Mouse (Mus musculus) heart, adult 2 months (tissue): ENCODE data around the gene Sec22b. TPM values are rescaled to one million over a fixed set of nuclear protein-coding genes. Genes with fewer than 3 reads are reported as not detected.

ENCODE experiments used
- DNase-seq, 2 experiments: peaks; one replicate each; pipeline ENCODE4 v3.0.0; 2021
- H3K27ac ChIP-seq: fragments of 200-600 bp; 2 replicates; pipeline ENCODE4 v1.8.1; 2022
- H3K27me3 ChIP-seq: fragments of 200-500 bp; 2 replicates; pipeline ENCODE4 v1.6.1; 2012; ENCODE audit warnings: mild to moderate bottlenecking, low read length, inconsistent platforms, mixed read lengths; ENCODE audit not compliant: control insufficient read depth, insufficient read depth
- H3K36me3 ChIP-seq: fragments of 200-500 bp; 2 replicates; pipeline ENCODE4 v1.6.1; 2012; ENCODE audit warnings: low read length, inconsistent platforms; ENCODE audit not compliant: control insufficient read depth, insufficient read depth
- H3K4me1 ChIP-seq: fragments of 200-500 bp; 2 replicates; pipeline ENCODE4 v1.6.1; 2011; ENCODE audit warnings: low read length; ENCODE audit not compliant: control insufficient read depth, insufficient read depth
- H3K4me3 ChIP-seq: fragments of 200-600 bp; 2 replicates; pipeline ENCODE4 v1.8.1; 2022
- H3K79me2 ChIP-seq: fragments of 200-500 bp; replicated peaks from 2 replicates; pipeline ENCODE4 v1.6.1; 2012; ENCODE audit warnings: mild to moderate bottlenecking, inconsistent platforms, low read length, moderate library complexity, mixed read lengths; ENCODE audit not compliant: control insufficient read depth, insufficient read depth
- H3K9ac ChIP-seq: fragments of 200-500 bp; 2 replicates; pipeline ENCODE4 v1.6.1; 2012; ENCODE audit warnings: low read depth, mild to moderate bottlenecking, control low read depth, inconsistent platforms, low read length, mixed read lengths
- CTCF ChIP-seq: fragments of 200-600 bp; IDR thresholded peaks from 2 replicates; pipeline ENCODE4 v1.8.1; 2022; ENCODE audit warnings: antibody characterized with exemption, mild to moderate bottlenecking, moderate library complexity
- EP300 ChIP-seq: fragments of 200-500 bp; IDR thresholded peaks from 2 replicates; pipeline ENCODE4 v1.6.1; 2011; ENCODE audit warnings: low read depth, low read length, control low read depth; ENCODE audit not compliant: insufficient read depth
- POLR2A ChIP-seq: fragments of 200-500 bp; IDR thresholded peaks from 2 replicates; pipeline ENCODE4 v1.6.1; 2011; ENCODE audit warnings: mild to moderate bottlenecking, low read depth, low read length, control low read depth; ENCODE audit not compliant: insufficient read depth
- WGBS: fragments of 180-500 bp; shearing (Covaris S2); methylation state at CpG from one replicate; pipeline ENCODE4 v1.1.7; 2018; 5-methylcytosine and 5-hydroxymethylcytosine counted together
- intact Hi-C: fragments of 180-260 bp; cut with DNase I; formaldehyde crosslinking; loops from one replicate; pipeline ENCODE4 v1.15.1; 2025
- polyA plus RNA-seq: library from polyadenylated mRNA; depleted of rRNA; stranded (reverse); fragments of >200 nt; gene quantifications from 2 replicates; pipeline ENCODE4 v1.2.3, GENCODE M21; 2012
- total RNA-seq, 2 experiments: library from RNA; stranded (reverse); gene quantifications; 2 replicates each; pipeline ENCODE4 v1.2.3; 2021

The Sec22b gene
- total and polyA plus RNA-seq, 3 experiments: 17.6 to 51.8 (median 44.9) TPM

DNA sequence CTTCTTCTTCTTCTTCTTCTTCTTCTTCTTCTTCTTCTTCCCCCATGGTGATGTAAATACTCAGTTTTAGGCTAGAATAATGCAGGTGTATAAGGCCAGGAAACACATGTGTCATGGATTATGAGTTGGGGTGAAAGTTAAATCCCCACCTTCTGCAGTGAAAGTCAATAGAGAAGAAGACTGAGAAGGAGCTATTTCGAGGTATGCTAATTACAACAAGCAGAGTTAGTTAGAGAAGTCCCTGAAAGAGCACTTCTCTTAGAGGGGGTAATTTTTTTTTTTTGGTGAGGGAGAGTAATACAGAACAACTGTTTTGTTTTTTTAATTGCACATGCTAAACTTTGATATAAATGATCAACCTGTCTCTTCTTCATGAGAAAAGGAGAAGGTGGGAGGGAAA is 55.9 kb downstream of the Sec22b start:
- WGBS: 81% methylated on average over 1 of the region's 1 CpGs
- H3K4me1 ChIP-seq: no peaks in the 10 kb centered on the region
- no peak overlapping the region for H3K4me3 ChIP-seq
- no peaks in the 10 kb centered on the region for H3K27me3 ChIP-seq
- H3K79me2 ChIP-seq: no peaks in the 10 kb centered on the region
- TF ChIP-seq POLR2A: no peak
- no peak for TF ChIP-seq EP300
- no peak for TF ChIP-seq CTCF
- DNase-seq: no peak
- no peak overlapping the region for H3K27ac ChIP-seq
- H3K36me3 ChIP-seq: no peaks in the 10 kb centered on the region
- intact Hi-C loops: no loop called here
- no peak overlapping the region for H3K9ac ChIP-seq

DNA sequence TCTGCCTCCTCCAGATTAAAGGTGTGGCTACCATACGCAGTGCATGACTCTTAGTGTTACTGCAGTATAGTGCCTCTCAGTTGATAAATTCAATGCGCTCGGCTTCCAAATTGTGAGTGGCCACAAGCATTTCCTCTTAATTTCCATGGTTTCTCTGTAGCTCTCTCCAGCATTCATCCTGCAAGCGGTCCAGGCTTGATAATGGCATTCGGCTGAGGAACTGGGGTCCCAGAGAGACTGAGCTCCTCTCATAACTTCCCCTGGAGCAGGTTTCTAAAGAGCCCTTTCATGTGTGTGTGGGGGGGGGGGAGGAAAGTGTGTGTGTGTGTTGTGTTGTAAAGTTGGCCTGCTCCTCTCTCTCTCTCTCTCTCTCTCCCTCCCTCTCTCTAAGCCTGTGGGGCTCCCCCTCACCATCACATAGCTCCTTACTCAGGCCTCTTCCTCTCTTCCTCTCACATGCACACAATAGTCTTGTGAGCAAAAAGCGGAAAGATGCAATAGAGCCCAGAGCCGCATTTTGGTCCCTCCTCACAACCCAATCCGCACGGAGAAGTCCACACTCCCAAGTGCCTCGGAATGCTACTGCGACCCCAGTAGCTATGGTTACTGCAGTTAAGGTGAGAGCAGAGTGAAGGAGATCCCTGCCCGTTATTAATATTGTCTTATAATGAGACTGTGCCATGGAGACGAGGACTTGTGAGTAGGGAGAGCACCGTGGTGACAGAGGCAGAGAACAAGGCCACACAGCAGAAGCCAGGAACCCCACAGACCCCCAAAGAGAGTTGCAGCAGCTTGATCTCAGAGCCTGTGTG is 60.0 kb downstream of the Sec22b start:
- no peak for TF ChIP-seq CTCF
- TF ChIP-seq EP300: no peak
- TF ChIP-seq POLR2A: no peak
- no peaks in the 10 kb centered on the region for H3K27me3 ChIP-seq
- intact Hi-C loops: no loop called here
- H3K4me1 ChIP-seq: peaks cover 4% of the 10 kb centered on the region
- no peaks in the 10 kb centered on the region for H3K79me2 ChIP-seq
- H3K27ac ChIP-seq: no peak overlapping the region
- WGBS: 74% methylated on average over 14 of the region's 14 CpGs
- no peak overlapping the region for H3K4me3 ChIP-seq
- no peak for DNase-seq
- H3K36me3 ChIP-seq: no peaks in the 10 kb centered on the region
- H3K9ac ChIP-seq: no peak overlapping the region

DNA sequence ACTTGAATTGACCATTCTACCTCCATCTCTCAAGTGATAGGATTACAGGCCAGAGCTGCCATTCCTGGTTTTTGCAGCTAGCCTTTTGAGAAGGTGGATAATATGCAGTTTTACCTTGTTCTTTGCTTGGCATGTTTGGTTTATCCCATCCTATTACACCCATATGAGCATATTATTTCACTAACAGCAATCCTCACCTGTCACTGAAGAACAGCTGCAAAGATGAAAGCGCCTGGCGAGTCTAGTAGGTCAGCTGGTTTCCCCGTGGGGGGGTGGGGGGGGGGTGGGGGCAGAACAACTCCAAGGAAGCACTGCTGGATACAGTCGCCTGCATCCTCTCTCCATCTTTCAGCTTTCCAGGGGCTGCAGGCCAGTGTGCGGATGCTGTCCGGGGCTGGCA is 61.0 kb downstream of the Sec22b start:
- Histone ChIP-seq H3K27me3 (no peaks in the 10 kb centered on the region), H3K4me1 (peaks cover 4% of the 10 kb centered on the region), H3K27ac (no peak overlapping the region), H3K9ac (no peak overlapping the region), H3K4me3 (no peak overlapping the region), H3K36me3 (no peaks in the 10 kb centered on the region), H3K79me2 (no peaks in the 10 kb centered on the region)
- TF ChIP-seq POLR2A (no peak), EP300 (no peak), CTCF (no peak)
- 60% methylated on average over 6 of the region's 6 CpGs for WGBS
- intact Hi-C loops: no loop called here
- no peak for DNase-seq

GRCm38 (mm10) chr3:97964878-97965353 is 63.9 kb downstream of the Sec22b start:
- WGBS: 38% methylated on average over 14 of the region's 14 CpGs
- DNase-seq: peak; percentile 46 to 69
- no peaks in the 10 kb centered on the region for H3K79me2 ChIP-seq
- H3K4me1 ChIP-seq: peaks cover 4% of the 10 kb centered on the region
- H3K9ac ChIP-seq: no peak overlapping the region
- no peak overlapping the region for H3K4me3 ChIP-seq
- H3K36me3 ChIP-seq: no peaks in the 10 kb centered on the region
- TF ChIP-seq POLR2A (no peak), CTCF (no peak), EP300 (no peak)
- intact Hi-C loops: no loop called here
- H3K27ac ChIP-seq: no peak overlapping the region
- no peaks in the 10 kb centered on the region for H3K27me3 ChIP-seq

- H3K27me3 ChIP-seq: no peaks in the 10 kb centered on the region
- H3K27ac ChIP-seq: no peak overlapping the region
- no peak for DNase-seq
- WGBS: 69% methylated on average over 2 of the region's 2 CpGs
- intact Hi-C loops: no loop called here
- H3K36me3 ChIP-seq: no peaks in the 10 kb centered on the region
- H3K4me3 ChIP-seq: no peak overlapping the region
- no peaks in the 10 kb centered on the region for H3K79me2 ChIP-seq
- H3K4me1 ChIP-seq: peaks cover 4% of the 10 kb centered on the region
- no peak overlapping the region for H3K9ac ChIP-seq
- no peak for TF ChIP-seq CTCF
Observed at GRCm38 (mm10) chr3:97967627-97968026, 66.6 kb downstream of the Sec22b start.

- Histone ChIP-seq H3K27ac (no peak overlapping the region), H3K79me2 (no peaks in the 10 kb centered on the region), H3K9ac (no peak overlapping the region), H3K4me1 (peaks cover 4% of the 10 kb centered on the region), H3K4me3 (no peak overlapping the region), H3K27me3 (no peaks in the 10 kb centered on the region), H3K36me3 (no peaks in the 10 kb centered on the region)
- no peak for DNase-seq
- intact Hi-C loops: no loop called here
- 83% methylated on average over 2 of the region's 2 CpGs for WGBS
- TF ChIP-seq EP300 (no peak), CTCF (no peak), POLR2A (no peak)
Observed at GRCm38 (mm10) chr3:97968191-97968590, 67.2 kb downstream of the Sec22b start.
